Mouse (Mus musculus): ENCODE measurements around the gene Tex9. TPM values are rescaled to one million over a fixed set of nuclear protein-coding genes. Genes with fewer than 3 reads are reported as not detected.
A peak's percentile ranks its signal among the peaks of the same experiment; 100 is the strongest.
"Not testable (repeated sequence)": the region's sequence is repeated elsewhere in the genome, so short reads cannot be mapped to it uniquely, and the experiment has no call there.

The Tex9 gene
- total RNA-seq, 2 experiments from 2014 or later, result 9.1 to 10.8 TPM

DNA sequence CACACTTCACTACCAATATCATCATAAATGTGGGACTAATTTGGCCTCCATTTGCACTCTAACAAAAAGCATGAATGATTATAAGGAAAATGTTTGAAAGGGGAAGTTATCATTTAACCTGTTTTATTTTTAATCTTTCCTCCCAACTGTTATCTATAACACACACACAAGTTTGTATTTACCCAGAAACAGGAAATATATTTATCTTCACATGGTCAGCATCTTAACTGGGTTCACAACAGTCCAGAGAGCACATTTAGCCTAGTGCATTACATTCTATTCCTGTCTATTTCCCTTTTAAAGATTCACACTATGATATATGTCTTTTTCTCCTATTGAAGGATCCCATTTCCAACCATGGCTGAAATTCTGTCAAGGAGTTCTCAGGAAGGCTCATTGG, 3.5 kb downstream of the Tex9 start:
- no peak for DNase-seq (ENCODE audit: low spot score in 2 of 2)

DNA sequence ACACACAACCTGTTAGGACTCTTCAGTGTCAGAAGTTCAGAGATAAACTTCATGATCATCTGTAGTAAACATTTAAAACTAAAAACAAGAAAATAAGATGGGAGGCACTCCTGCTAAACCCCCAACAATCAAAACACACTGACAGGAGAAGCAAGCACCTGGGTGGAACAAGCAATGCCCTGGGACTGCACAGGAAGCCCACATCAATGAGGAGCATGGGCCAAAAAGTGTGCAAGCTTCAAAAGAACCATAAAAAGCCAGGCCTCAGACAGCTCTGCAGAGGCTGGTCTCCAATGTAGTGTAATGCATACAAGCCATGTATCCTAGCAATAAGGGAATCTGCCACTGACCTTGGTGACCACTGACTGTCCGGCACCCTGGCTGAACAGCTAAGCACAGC, 12.7 kb downstream of the Tex9 start:
- DNase-seq (ENCODE audit: low spot score in 2 of 2), result no peak

DNA sequence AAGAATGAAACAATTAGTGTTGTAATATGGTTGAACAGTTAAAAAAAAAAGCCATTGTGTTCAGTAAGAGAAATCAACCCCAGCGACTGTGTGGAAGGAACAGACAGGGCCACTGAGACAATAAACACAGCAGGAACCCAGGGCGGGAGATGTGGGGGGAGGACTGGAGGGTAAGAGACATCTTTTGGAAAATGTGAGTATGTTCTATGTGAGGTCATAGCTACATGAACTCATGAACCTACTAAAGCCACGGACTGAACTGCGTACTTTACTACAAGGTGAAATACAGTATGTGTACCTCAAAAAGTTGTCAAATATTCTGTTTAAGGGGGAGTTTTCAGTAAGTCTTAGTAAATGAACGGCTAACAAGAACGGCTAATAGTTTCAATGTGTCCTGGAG, 14.7 kb downstream of the Tex9 start:
- DNase-seq (ENCODE audit: low spot score in 2 of 2), result no peak

DNA sequence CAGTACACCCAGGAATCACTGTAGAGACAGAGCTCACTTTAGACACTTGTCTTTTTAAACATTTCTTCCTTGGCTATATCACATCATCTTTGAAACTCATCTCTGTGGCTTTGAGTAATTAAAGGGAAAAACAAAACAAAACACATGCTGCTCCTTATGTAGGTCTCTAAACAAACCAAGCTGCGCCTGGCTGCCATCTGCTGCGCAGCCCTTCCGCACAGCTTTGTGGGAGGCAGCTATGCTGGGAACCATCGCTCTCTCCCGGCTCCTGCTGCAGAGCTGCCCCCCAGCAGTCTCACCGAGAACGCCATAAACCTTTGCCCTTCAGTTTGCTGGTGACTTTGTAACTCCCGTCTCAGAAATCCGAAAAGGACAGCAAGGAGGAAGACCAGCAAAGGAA, 16.5 kb downstream of the Tex9 start:
- peak; percentile 60 to 79 for DNase-seq (ENCODE audit: low spot score in 2 of 2)

DNA sequence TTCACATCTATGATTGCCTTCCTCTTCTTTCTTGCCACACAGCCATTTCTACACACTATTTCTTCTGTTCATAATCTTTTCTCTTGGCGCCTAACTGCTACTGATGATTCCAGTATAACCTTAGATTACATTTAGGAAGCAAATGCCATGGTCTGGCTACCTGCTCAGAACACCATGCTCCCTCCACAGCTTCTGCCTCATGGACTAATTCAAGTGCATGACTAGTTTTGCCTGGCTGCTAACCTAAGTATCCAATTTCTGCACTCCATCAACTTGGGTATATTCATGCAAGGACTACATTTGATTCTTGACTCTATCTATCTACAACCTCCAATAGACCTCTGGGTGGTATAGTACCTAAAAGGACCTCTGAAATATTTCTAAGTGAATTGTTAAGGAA, 22.2 kb downstream of the Tex9 start:
- no peak for DNase-seq (ENCODE audit: low spot score in 2 of 2)

DNA sequence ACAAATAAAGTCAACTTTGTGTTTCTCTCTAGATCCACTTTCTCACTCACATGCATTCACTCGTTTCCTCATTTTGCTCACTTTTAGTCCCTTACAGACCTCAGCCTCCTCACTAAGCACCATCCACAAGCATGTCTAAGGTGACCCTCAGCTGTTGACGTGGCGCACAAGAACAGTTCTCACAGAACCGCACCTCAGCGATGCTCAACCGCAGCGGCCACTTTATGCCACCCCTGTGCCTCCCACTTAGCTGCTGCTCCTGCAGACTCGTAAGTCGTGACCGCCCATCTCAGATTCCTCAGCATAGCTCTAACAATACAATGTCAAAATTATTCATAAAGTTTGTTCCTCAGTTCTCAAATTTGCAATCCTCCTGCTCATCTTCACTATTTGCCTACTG, 23.4 kb downstream of the Tex9 start:
- no peak for DNase-seq (ENCODE audit: low spot score in 2 of 2)

DNA sequence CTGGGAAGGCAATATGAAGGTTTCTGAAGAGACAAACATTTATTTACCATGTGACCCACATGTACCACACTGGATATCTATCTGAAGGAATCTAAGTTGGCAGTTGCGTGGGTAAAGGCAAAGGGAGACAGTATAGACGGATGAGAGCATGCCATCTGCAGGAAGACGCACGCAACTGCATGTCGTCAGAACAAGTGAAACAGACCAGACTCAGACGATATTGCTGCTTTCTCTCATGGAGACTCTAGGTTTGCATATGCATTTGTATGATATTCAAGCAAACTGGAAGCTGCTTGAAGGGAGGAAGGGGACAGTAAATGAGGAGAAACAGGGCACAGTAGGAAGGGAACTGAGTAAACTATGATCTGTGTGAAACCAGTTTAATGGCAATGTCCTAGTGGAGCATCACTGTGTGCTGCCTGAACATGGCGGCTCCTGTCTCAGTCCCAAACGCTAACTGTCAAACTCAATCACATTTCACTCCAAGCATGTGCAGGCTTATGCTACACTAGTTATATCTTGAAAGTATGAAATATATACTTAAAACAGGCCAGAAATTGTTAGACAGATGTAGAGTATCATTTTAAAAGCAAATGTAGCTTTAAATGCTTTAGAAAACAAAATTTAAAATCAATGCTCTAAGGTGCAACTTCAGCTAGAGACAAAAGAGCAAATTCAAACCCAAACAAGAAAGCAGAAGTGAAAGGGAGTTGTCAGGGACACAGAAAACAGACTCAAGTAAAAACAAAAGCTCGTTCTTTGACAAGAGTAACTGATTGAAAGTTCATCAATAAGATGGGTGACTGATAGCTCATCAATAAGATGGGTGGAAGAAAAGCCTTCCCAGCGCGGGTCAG, 24.2 kb downstream of the Tex9 start:
- peak in 1 of 2 experiments; percentile 19 for DNase-seq (ENCODE audit: low spot score in 2 of 2)

DNA sequence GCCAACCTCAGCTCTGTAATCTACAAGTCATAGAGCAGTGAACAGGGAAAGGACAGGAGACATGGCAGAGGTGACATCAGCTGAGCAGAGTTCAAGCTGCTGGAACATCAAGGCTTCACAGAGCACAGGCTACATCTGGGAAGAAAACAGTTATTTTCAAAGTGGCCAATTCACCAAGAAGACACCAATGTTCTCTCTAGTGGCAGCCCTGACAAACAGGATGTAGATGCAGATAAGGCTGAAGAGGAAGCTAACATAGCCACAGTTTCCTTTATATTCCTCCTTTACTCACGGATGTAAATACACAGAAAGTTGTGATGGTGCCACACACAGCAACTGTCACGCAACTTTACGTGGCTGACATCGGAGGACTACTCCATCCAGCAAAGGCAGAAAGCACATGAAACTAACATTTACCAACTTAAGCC, 26.2 kb downstream of the Tex9 start:
- DNase-seq (ENCODE audit: low spot score in 2 of 2), result no peak

DNA sequence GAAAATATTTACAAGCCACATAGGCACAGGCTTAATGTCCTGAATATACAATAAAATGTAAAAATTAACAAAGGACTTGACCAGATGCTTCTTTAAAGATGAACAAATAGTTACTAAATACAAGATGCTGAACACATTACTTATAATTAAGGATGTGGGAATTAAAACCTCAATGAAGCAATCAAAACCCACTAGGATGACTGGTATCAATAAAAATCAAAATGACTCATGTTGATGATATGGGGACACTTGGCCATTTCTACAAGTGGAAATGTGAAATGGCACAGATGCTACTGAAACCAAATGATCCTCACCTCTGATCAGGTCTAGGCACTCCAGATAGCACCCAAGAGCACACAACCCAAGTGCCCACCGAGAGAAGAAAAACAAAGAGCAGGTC, 27.2 kb downstream of the Tex9 start:
- no peak for DNase-seq (ENCODE audit: low spot score in 2 of 2)

DNA sequence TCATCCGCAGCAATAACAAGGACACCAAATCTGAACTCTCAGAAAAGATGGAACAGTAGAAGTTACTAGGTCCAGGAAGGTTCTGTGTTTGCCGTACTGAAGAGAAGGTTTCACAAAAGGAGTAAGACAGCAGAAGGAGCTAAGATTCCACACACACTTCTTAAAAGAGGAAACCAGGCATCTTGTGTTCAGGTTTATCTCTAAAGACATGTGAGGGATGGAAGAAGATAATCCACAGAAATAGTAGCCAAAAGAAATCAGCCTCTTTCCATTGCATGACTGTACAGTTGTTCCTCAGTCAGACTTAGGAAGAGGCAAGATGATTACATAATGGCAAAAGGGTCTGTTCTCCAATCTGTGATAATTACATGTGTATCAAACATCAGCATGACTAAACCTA, 29.6 kb downstream of the Tex9 start:
- no peak for DNase-seq (ENCODE audit: low spot score in 2 of 2)

DNA sequence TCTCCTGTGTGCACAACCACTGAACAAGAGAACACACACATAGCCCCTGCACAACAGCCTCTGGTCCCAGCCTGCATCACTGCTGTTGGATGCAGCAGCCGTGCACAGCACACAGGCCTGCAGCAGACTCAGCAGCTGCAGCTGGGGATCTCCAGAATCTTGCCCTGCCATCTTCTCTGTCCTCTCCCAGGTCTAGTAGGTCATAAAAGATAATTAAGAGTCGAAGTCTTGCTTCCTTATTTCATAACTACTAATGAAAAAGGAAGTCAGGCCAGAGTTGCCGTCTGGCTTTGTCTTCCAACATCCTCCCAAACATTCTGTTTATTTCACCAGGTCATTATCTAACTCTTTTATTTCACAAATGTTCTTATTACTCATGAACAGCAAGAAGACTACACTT, 31.2 kb downstream of the Tex9 start:
- DNase-seq (ENCODE audit: low spot score in 2 of 2), result no peak

DNA sequence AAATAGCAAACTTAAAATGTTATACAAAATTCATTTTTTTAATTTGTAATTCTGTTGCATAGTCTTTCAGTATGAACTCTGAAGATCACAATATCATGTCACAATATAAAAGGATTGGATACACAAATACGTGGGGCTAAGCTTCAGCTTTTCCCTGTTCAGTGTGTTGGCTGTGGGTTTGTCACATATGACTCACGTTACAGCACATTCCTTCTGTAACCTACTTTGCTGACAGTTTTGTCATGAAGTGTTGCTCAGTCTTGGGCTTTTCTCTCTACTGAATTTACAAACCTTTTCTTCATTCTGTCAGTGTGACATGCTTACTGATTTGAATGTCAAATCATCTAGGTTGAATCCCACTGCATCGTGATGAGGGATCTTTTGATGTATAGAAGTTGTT, 32.3 kb downstream of the Tex9 start:
- DNase-seq (ENCODE audit: low spot score in 2 of 2), result no peak

DNA sequence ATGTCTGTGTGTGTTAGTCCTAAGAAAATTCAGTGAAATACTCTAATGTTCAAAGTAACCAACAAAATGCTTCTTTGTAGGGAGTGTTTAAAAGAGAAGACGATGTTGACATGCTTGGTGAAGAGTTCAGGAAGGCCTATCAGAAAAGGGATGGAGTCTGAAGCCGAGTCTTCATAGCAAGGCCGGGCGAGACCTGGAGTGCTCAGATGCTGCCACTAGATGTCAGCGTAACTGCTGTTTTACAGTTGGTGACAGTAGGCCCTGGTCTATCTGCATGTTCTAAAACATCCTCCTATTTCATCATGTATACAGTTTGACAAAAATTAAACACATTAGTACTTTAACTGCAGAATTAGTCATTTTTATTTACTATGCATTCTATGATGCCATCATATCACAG, 33.8 kb downstream of the Tex9 start:
- DNase-seq (ENCODE audit: low spot score in 2 of 2), result peak; percentile 56 to 73

DNA sequence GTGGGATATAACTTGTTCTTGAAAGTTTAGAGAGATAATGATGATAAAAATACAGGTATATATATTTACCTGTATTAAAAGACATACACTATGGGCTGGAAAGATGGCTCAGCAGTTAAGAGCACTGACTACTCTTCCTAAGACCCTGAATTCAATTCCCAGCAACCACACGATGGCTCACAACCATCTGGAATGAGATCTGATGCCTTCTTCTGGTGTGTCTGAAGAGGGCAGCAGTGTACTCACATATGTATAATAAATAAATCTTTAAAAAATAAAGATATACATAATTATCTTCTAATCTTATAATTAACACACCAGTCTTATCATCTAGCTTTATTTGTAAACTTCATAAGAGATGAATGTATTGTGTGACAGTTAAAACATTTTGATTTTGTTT, 35.6 kb downstream of the Tex9 start:
- no peak for DNase-seq (ENCODE audit: low spot score in 2 of 2)

DNA sequence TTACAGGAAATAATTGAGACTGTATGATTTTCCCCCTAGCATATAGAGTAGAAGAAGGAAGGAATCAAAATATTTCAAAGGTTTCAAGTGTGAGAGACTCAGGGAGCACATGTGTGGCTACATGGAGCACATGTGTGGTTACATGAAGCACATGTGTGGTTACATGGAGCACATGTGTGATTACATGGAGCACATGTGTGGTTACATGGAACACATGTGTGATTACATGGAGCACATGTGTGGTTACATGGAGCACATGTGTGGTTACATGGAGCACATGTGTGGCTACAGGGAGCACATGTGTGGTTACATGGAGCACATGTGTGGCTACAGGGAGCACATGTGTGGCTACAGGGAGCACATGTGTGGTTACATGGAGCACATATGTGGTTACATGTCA, 37.7 kb downstream of the Tex9 start:
- DNase-seq (ENCODE audit: low spot score in 2 of 2), result not testable (repeated sequence)

DNA sequence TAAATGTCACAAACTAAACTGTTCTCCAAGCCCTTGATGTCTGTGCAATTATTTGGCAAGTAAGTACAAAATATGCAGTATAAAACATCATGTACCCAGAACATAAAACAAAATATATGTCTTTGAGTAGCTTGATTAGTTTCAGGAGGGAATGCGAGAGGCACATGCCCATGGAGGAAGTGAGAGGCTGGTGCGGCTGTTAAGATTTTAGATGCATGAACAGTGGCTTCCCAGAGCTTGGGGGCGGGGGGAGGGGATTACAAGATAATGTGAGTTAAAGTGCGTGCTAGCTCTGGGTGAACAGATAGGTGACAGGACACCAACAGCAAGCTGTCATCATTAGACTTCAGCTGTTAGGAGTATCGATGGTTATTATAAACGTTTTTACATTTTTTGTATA, 40.9 kb downstream of the Tex9 start:
- no peak for DNase-seq (ENCODE audit: low spot score in 2 of 2)

DNA sequence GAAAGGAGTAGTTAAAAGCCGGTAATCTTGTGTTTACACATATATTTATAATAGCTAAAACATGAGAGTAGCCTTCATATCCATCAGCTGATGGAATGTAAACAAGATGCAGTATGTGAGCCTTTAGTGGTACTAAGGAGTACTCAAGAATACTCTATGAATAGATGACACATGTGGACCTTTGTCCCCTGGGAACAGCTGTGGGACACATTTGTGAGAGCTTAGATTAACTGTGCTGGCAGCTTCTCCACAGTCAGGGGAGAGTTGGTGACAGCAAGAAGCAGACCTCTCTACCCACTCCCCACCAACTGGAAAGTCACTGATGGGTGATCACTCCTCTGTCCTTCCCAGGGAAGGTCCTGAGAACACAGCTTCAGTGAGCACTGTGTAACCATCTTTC, 41.6 kb downstream of the Tex9 start:
- no peak for DNase-seq (ENCODE audit: low spot score in 2 of 2)

DNA sequence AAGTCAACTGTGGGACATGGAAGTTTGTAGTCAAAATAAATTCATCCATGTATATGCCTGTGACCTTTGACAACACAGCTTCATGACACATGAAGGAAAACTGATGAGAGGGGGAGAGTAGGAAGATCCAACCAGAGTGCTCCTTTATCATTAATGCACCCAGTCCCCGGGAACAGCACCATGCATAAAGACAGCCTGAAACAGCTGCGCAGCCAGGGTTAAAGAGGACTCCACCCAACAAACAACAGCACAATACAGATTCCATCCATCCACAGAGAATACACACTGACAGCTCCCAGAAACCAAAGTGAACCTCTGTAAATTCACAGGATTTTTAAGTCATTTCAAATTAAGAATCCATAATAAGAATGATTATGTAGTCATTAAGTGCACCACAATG, 42.2 kb downstream of the Tex9 start:
- DNase-seq (ENCODE audit: low spot score in 2 of 2), result no peak

DNA sequence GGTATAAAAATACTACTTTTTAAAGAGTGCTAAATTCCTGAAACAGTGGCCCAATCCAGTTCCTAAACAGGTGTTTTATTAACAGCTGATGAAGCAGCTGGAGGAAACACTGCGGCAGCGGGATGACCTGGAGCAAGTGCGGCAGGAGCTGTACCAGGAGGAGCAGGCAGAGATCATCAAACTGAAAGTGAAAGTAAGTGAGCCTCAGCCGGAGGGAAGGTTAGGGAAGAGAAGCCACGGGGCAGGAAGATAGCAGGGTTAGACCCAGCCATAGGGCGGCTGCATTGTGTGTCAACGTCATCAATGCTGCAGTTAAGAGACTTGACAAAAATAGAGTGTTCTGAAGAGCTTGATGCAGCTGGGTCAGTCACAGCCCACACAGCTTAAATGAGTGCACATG, 42.6 kb downstream of the Tex9 start:
- DNase-seq (ENCODE audit: low spot score in 2 of 2), result no peak

DNA sequence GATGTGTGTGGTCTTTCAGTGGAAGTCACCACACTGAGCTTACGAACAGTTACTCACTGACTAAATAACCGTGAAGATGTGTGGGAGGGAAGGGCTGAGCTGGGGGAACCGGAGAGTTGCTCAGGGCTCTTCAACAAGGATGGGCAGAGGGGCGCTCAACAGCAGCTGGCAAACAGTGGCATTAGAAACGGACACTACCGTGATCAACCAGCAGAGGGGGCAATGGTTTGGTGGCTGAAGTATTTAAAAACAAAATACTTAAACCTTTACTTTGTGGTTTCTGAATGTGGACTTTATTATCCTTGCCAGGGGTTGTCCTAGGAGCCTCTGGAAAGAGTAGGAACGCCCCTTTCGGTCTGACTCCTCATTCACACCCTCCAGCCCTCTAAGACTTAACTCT, 44.0 kb downstream of the Tex9 start:
- DNase-seq (ENCODE audit: low spot score in 2 of 2), result peak in 1 of 2 experiments; percentile 44

DNA sequence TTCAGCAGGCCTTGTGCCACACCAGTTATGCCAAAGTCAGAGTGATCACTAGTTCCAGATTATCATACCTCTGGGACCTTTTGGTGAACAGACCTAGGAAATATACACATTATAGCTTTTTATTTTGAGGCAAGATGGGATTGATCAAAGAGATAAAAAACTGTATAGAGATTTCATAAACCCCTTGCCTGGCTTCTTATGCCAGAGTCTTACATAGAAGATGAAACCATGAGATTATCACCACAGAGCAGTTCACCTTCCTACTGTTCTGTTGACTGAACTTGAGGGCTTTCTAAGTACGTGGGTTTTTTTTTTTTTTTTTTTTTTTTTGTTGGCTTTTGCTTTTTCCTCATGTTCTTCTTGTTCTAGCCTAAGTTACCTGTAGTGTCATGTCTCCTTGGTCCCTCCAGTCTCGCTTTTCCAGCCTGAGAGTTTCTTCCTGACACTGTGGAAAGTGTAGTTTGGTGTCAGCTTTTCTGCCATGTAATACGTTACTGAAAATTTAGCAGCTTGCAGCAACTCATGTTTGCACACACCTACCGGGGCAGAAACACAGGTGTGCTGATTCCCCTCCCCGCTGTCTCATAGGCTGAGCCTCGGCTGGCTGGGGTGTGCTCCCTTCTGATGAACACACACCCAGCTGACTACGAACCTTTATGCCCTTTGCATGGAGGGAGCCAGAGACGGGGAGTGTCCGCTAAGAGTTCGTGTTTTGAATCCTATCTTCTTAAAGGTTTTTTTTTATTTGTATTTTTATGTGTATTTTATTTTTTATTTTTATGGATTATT, 49.9 kb downstream of the Tex9 start:
- no peak for DNase-seq (ENCODE audit: low spot score in 2 of 2)

Data from layer of hippocampus, postnatal 14 days (tissue).